Mouse (Mus musculus) 3134 (cell line): ENCODE measurements around the gene Hist1h2ad.

Experiments used
- DNase-seq: peaks from one replicate; pipeline ENCODE4 v3.0.0-alpha.2; 2011; ENCODE audit warnings: low spot score; ENCODE audit not compliant: insufficient read length; ENCODE audit errors: extremely low read depth

Gene Hist1h2ad

GRCm38 (mm10) chr13:23561883-23562659, 12.1 kb upstream of the Hist1h2ad start, which contains the start of gene Hist1h3e:
Hist1h3e (minus strand) TSS chr13:23562369.
- DNase-seq = peak; percentile 93

- DNase-seq = peak; percentile 52
Observed at GRCm38 (mm10) chr13:23562699-23563462, 11.3 kb upstream of the Hist1h2ad start.

- DNase-seq = no peak
Observed at GRCm38 (mm10) chr13:23564482-23564881, 9.7 kb upstream of the Hist1h2ad start.

- DNase-seq = peak; percentile 74
Observed at GRCm38 (mm10) chr13:23570261-23571021, 3.7 kb upstream of the Hist1h2ad start.

- peak; percentile 95 for DNase-seq
Observed at GRCm38 (mm10) chr13:23571022-23571503, 3.1 kb upstream of the Hist1h2ad start, which contains the start of the genes Hist1h2ae and Hist1h2bg. Hist1h2ae (minus strand) TSS chr13:23571220. Hist1h2bg (plus strand) TSS chr13:23571396.

GRCm38 (mm10) chr13:23571504-23572217, 2.5 kb upstream of the Hist1h2ad start:
- DNase-seq = peak; percentile 86

- peak; percentile 48 for DNase-seq
Observed at GRCm38 (mm10) chr13:23572218-23573033, 1.8 kb upstream of the Hist1h2ad start.

- DNase-seq = peak; percentile 61
Observed at GRCm38 (mm10) chr13:23573034-23573897, 915 bp upstream of the Hist1h2ad start.

- peak; percentile 75 for DNase-seq
Observed at GRCm38 (mm10) chr13:23574546-23575170, 477 bp downstream of the Hist1h2ad start.

GRCm38 (mm10) chr13:23575271-23575851, 1.2 kb downstream of the Hist1h2ad start, which contains the start of gene Hist1h3d:
Hist1h3d (plus strand) TSS chr13:23575763.
- peak; percentile 88 for DNase-seq

GRCm38 (mm10) chr13:23575864-23576313, 1.7 kb downstream of the Hist1h2ad start:
- DNase-seq = peak; percentile 78

- DNase-seq = peak; percentile 53
Observed at GRCm38 (mm10) chr13:23576351-23576881, 2.2 kb downstream of the Hist1h2ad start.

- peak; percentile 48 for DNase-seq
Observed at GRCm38 (mm10) chr13:23576906-23577639, 2.9 kb downstream of the Hist1h2ad start.

- peak; percentile 18 for DNase-seq
Observed at GRCm38 (mm10) chr13:23577835-23578234, 3.7 kb downstream of the Hist1h2ad start.

- DNase-seq = peak; percentile 98
Observed at GRCm38 (mm10) chr13:23581408-23582218, 7.4 kb downstream of the Hist1h2ad start, which contains the start of gene Hist1h4d. Hist1h4d (plus strand) TSS chr13:23581598.
